Mouse (Mus musculus) colon, adult 2 months (tissue): ENCODE data around the gene Rpl39. TPM values are rescaled to one million over a fixed set of nuclear protein-coding genes. Genes with fewer than 3 reads are reported as not detected.

Experiments
- polyA plus RNA-seq: library from polyadenylated mRNA; depleted of rRNA; stranded (reverse); fragments of >200 nt; gene quantifications from 2 replicates; pipeline ENCODE4 v1.2.3, GENCODE M21; 2012; rRNA removed

Rpl39 gene
- polyA plus RNA-seq: 31.9 and 65.0 TPM in 2 replicates

GRCm38 (mm10) chrX:37084927-37085660 lies at the start of gene Rpl39:
TSS of gene Rpl39 (minus strand) at chrX:37085402.

DNA sequence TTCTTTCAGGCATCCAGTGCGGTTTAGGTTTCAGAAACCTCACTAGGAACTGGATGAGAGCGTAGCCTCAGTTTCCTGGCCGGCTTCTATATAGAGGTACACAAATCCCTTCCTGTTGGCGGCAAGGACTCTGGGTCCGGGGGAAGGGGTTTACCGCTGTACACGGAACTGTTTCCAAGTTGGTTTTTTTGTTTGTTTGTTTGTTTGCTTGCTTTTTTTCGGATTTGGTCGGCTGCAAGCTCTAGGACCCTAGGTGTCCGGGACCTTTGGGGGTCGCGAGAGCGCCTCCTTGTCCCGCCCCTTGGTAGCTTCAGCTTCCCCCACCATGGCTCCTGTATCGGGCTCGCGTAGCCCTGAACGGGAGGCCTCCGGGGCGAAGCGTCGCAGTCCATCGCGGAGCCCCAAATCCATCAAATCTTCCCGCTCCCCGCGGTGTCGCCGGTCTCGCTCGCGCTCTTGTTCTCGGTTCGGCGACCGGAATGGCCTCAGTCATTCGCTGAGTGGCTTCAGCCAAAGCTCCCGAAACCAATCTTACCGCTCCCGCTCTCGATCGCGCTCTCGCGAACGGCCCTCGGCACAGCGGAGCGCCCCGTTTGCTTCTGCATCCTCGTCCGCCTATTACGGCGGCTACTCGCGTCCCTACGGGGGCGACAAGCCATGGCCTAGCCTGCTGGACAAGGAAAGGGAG lies 41.6 kb upstream of the Rpl39 start, which contains the start of gene Nkap:
Gene Nkap, plus strand, starts transcription at position 125 of the 688 bp plus-strand sequence.

GRCm38 (mm10) chrX:37110193-37110880 lies 25.1 kb upstream of the Rpl39 start, which contains the start of gene Upf3b:
TSS of gene Upf3b (minus strand) at chrX:37110322.

GRCm38 (mm10) chrX:37048066-37048889 lies 36.9 kb downstream of the Rpl39 start, which contains the start of gene Sowahd:
TSS of gene Sowahd (plus strand) at chrX:37048845.

Other genes with a start within 250 kb of the Rpl39 start
- gene Ube2a, start 211.5 kb downstream of the Rpl39 start, polyA plus RNA-seq: 40.7 and 46.3 TPM in 2 replicates
- 10.1 and 15.5 TPM in 2 replicates for gene C330007P06Rik, start 211.3 kb downstream of the Rpl39 start, polyA plus RNA-seq
- 0.20 and 0.45 TPM in 2 replicates for gene Nkrf, start 182.5 kb downstream of the Rpl39 start, polyA plus RNA-seq
- gene Sept6, start 93.6 kb downstream of the Rpl39 start, polyA plus RNA-seq: 9.3 and 11.4 TPM in 2 replicates
- not detected in 2 replicates for gene Sowahd, start 36.6 kb downstream of the Rpl39 start, polyA plus RNA-seq
- 1.8 and 2.5 TPM in 2 replicates for gene Upf3b, start 24.9 kb upstream of the Rpl39 start, polyA plus RNA-seq
- gene Nkap, start 41.4 kb upstream of the Rpl39 start, polyA plus RNA-seq: 1.3 and 1.4 TPM in 2 replicates
- gene Akap14, start 83.4 kb upstream of the Rpl39 start, polyA plus RNA-seq: not detected in 2 replicates
- 258 and 356 TPM in 2 replicates for gene Ndufa1, start 105.8 kb upstream of the Rpl39 start, polyA plus RNA-seq
- 1.6 and 1.9 TPM in 2 replicates for gene Rnf113a1, start 105.8 kb upstream of the Rpl39 start, polyA plus RNA-seq
- gene Gm9, start 125.6 kb upstream of the Rpl39 start, polyA plus RNA-seq: not detected in 2 replicates
- not detected in 2 replicates for gene Rhox1, start 136.9 kb upstream of the Rpl39 start, polyA plus RNA-seq
- not detected in 2 replicates for gene Rhox2a, start 159.6 kb upstream of the Rpl39 start, polyA plus RNA-seq
- not detected in 2 replicates for gene Rhox3a, start 164.5 kb upstream of the Rpl39 start, polyA plus RNA-seq
- not detected in 2 replicates for gene Rhox4a, start 179.9 kb upstream of the Rpl39 start, polyA plus RNA-seq